Mouse (Mus musculus) limb, embryonic 13.5 days (tissue): ENCODE results near the gene Med27. TPM values are rescaled to one million over a fixed set of nuclear protein-coding genes. Genes with fewer than 3 reads are reported as not detected.

Source experiments
- ATAC-seq: fragments of 200-750 bp; cut with Nextera tagmentation; 2 replicates; pipeline ENCODE4 v1.8.0; 2017; ENCODE audit warnings: low read depth, moderate number of reproducible peaks, moderate TSS enrichment; ENCODE audit not compliant: low FRiP score
- H3K27ac ChIP-seq: fragments of 300-500 bp; sonication (generic); 2 replicates; pipeline ENCODE4 v1.5.1; 2015; ENCODE audit warnings: inconsistent platforms, mild to moderate bottlenecking, moderate library complexity
- H3K27me3 ChIP-seq: fragments of 300-500 bp; sonication (generic); 2 replicates; pipeline ENCODE4 v1.6.1; 2015; ENCODE audit warnings: mild to moderate bottlenecking, inconsistent platforms
- H3K36me3 ChIP-seq: fragments of 300-500 bp; sonication (generic); 2 replicates; pipeline ENCODE4 v1.6.1; 2015; ENCODE audit warnings: inconsistent platforms, mild to moderate bottlenecking, moderate library complexity
- H3K4me1 ChIP-seq: fragments of 300-500 bp; sonication (generic); 2 replicates; pipeline ENCODE4 v1.6.1; 2015; ENCODE audit warnings: inconsistent platforms
- H3K4me2 ChIP-seq: fragments of 300-500 bp; sonication (generic); replicated peaks from 2 replicates; pipeline ENCODE4 v1.6.1; 2015; ENCODE audit warnings: inconsistent platforms, mild to moderate bottlenecking, moderate library complexity
- H3K4me3 ChIP-seq: fragments of 300-500 bp; sonication (generic); 2 replicates; pipeline ENCODE4 v1.5.1; 2015; ENCODE audit warnings: moderate library complexity, mild to moderate bottlenecking, inconsistent platforms
- H3K9ac ChIP-seq: fragments of 300-500 bp; sonication (generic); 2 replicates; pipeline ENCODE4 v1.6.1; 2015; ENCODE audit warnings: mild to moderate bottlenecking, inconsistent platforms
- H3K9me3 ChIP-seq: fragments of 300-500 bp; sonication (generic); 2 replicates; pipeline ENCODE4 v1.6.1; 2016; ENCODE audit warnings: inconsistent platforms
- WGBS: fragments of 180-500 bp; shearing (Covaris S2); methylation state at CpG from one replicate; pipeline ENCODE4 v1.1.7; 2015; 5-methylcytosine and 5-hydroxymethylcytosine counted together
- polyA plus RNA-seq: library from polyadenylated mRNA; unstranded; fragments of >200 nt; fragmentation: Nextera tagmentation; extraction: Ambion mirVana; gene quantifications from 2 replicates; pipeline ENCODE4 v1.2.1, GENCODE M21; 2015

Gene Med27
- polyA plus RNA-seq, 1 experiment from 2014 or later, result 55.6 TPM

DNA sequence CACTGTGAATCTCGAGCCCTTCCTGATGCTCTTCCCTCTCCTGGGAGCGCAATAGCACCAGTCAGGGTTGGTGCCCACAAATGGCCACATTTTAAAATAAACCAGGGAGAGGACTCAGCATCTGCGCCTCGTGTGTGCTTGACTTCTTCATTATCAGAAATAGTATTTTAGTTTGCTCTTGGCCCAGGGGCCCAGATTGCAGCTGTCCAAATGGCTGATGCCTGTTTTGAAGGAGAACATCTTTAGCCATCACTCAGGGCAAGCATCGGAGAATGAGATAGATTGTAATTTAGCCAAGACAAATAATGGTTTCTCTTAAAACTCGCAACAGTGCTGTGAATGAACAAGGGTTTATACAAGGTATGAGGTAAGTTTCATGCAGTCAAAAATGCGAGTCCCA, 92.8 kb downstream of the Med27 start:
- no peak overlapping the region for H3K27ac ChIP-seq
- H3K36me3 ChIP-seq, result no peaks in the 10 kb centered on the region
- ATAC-seq, result no peak
- no peak overlapping the region for H3K4me3 ChIP-seq
- no peaks in the 10 kb centered on the region for H3K9me3 ChIP-seq
- H3K4me2 ChIP-seq, result no peak overlapping the region
- H3K4me1 ChIP-seq, result peaks cover 2% of the 10 kb centered on the region; the same call in 1 of the 2 replicates
- WGBS, result 73% methylated on average over 7 of the region's 7 CpGs
- H3K27me3 ChIP-seq, result no peaks in the 10 kb centered on the region
- no peak overlapping the region for H3K9ac ChIP-seq

- H3K27ac ChIP-seq, result no peak overlapping the region
- H3K36me3 ChIP-seq, result no peaks in the 10 kb centered on the region
- H3K4me2 ChIP-seq, result no peak overlapping the region
- no peak for ATAC-seq
- H3K9ac ChIP-seq, result no peak overlapping the region
- peaks cover 2% of the 10 kb centered on the region; the same call in 1 of the 2 replicates for H3K4me1 ChIP-seq
- H3K4me3 ChIP-seq, result no peak overlapping the region
- no peaks in the 10 kb centered on the region for H3K27me3 ChIP-seq
- WGBS, result 62% methylated on average over 7 of the region's 7 CpGs
- H3K9me3 ChIP-seq, result no peaks in the 10 kb centered on the region
Measured at GRCm38 (mm10) chr2:29439857-29440502, 93.4 kb downstream of the Med27 start.

DNA sequence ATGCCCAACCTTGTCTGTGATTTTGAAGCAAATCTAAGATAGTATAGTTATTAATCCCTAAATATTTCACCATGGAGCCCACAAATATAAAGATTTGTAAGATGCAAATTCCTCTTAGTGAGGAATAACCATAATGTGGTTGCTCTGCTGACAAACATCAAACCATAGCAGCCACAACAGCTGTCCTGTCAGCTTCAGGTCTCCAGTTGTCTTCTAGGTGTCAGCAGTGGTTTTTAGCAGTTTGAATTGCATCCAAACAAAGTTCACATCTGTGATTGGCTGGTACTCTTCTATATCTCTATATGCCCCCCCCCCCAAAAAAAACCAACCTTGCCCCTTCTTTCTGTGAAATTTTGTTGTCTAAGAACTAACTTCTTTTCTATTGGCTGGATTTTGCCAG, 95.7 kb downstream of the Med27 start:
- Histone ChIP-seq H3K9ac (no peak overlapping the region), H3K36me3 (no peaks in the 10 kb centered on the region)
- no peak for ATAC-seq

GRCm38 (mm10) chr2:29443626-29444217, 97.1 kb downstream of the Med27 start:
- 59% methylated on average over 2 of the region's 2 CpGs for WGBS
- no peak overlapping the region for H3K27ac ChIP-seq
- ATAC-seq, result no peak
- no peaks in the 10 kb centered on the region for H3K27me3 ChIP-seq
- H3K4me2 ChIP-seq, result no peak overlapping the region
- no peak overlapping the region for H3K4me3 ChIP-seq
- H3K9ac ChIP-seq, result no peak overlapping the region
- H3K36me3 ChIP-seq, result no peaks in the 10 kb centered on the region
- peaks cover 2% of the 10 kb centered on the region; the same call in 1 of the 2 replicates for H3K4me1 ChIP-seq
- H3K9me3 ChIP-seq, result no peaks in the 10 kb centered on the region

More for the DNA sequence above, 95.7 kb downstream of the Med27 start:
- Histone ChIP-seq H3K9me3 (no peaks in the 10 kb centered on the region), H3K4me1 (peaks cover 2% of the 10 kb centered on the region; the same call in 1 of the 2 replicates), H3K4me3 (no peak overlapping the region), H3K27ac (no peak overlapping the region), H3K27me3 (no peaks in the 10 kb centered on the region), H3K4me2 (no peak overlapping the region)

DNA sequence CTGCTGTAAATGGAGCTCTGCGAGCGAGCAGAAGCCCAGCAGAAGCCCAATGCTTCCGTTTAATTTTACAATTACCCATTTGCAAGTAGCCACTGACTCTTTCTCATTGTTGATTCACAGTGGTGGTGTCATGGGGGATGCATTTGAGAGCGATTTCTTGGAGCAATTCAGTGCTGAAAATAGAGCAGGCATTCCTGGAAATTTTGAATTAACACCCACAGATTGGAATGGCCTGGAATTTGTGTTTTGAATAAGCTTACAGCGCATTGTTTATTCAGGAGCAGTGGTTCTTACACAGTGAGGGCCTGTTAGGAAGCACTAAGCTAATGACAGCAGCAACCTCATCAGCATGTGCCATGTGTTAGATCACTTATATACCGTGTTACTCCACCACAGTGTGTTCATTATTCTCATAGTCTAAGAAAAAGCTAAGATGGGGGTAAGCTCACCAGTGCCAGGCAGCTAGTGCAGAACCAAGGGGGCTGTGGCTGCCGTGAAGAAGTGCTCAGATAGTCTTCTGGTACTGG, 101.9 kb downstream of the Med27 start:
- Histone ChIP-seq H3K36me3 (no peaks in the 10 kb centered on the region), H3K4me1 (peaks cover 8% of the 10 kb centered on the region), H3K4me2 (no peak overlapping the region), H3K4me3 (no peak overlapping the region), H3K9ac (no peak overlapping the region), H3K27ac (no peak overlapping the region), H3K9me3 (no peaks in the 10 kb centered on the region), H3K27me3 (no peaks in the 10 kb centered on the region)
- ATAC-seq, result no peak
- WGBS, result 70% methylated on average over 7 of the region's 7 CpGs

- H3K27ac ChIP-seq, result no peak overlapping the region
- 73% methylated on average over 14 of the region's 14 CpGs for WGBS
- no peaks in the 10 kb centered on the region for H3K36me3 ChIP-seq
- H3K4me2 ChIP-seq, result no peak overlapping the region
- H3K27me3 ChIP-seq, result no peaks in the 10 kb centered on the region
- no peak overlapping the region for H3K4me3 ChIP-seq
- ATAC-seq, result no peak
- no peaks in the 10 kb centered on the region for H3K9me3 ChIP-seq
- H3K9ac ChIP-seq, result no peak overlapping the region
- peaks cover 12% of the 10 kb centered on the region for H3K4me1 ChIP-seq
Measured at GRCm38 (mm10) chr2:29451368-29451999, 104.9 kb downstream of the Med27 start.

- no peaks in the 10 kb centered on the region for H3K27me3 ChIP-seq
- no peak overlapping the region for H3K4me2 ChIP-seq
- H3K4me3 ChIP-seq, result no peak overlapping the region
- no peak overlapping the region for H3K27ac ChIP-seq
- ATAC-seq, result no peak
- H3K9ac ChIP-seq, result no peak overlapping the region
- H3K36me3 ChIP-seq, result no peaks in the 10 kb centered on the region
- WGBS, result 72% methylated on average over 4 of the region's 4 CpGs
- peaks cover 12% of the 10 kb centered on the region for H3K4me1 ChIP-seq
- H3K9me3 ChIP-seq, result no peaks in the 10 kb centered on the region
Measured at GRCm38 (mm10) chr2:29453376-29453775, 106.8 kb downstream of the Med27 start.

DNA sequence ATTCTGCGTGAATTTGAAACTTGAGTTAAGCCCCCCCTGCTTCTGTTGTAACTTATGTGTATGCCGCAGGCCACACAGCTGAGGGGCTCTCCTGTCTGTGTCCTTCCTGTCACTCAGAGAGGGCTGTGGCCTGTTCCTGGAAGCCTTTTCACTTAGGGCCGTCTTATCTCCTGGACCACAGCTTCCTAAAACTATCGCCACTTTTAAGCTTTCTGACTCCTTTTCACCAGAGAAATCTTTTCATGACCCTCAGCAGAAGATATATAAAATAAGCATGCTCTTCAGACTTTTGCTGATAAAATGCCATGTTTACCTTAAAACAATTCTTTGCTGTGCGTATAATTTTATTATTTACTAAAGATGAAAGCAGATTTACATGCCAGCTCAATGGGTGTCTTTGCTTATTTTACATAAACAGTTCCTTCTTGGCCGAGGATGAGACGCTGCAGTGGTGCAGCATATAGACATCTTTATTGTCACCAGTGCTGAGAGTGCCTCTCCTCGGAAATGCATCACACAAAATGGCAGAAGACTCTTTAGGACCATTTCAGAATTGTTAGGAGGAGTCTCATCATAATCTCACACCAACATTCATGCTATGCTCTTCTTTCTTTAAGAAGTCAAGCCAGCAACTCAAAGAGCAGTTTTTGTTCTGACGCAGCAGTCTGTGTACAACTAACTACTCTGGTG, 110.2 kb downstream of the Med27 start:
- H3K4me2 ChIP-seq, result no peak overlapping the region
- H3K36me3 ChIP-seq, result no peaks in the 10 kb centered on the region
- H3K9ac ChIP-seq, result no peak overlapping the region
- no peak for ATAC-seq
- H3K27me3 ChIP-seq, result no peaks in the 10 kb centered on the region
- no peak overlapping the region for H3K4me3 ChIP-seq
- 77% methylated on average over 9 of the region's 9 CpGs for WGBS
- peaks cover 8% of the 10 kb centered on the region for H3K4me1 ChIP-seq
- no peaks in the 10 kb centered on the region for H3K9me3 ChIP-seq
- H3K27ac ChIP-seq, result no peak overlapping the region

DNA sequence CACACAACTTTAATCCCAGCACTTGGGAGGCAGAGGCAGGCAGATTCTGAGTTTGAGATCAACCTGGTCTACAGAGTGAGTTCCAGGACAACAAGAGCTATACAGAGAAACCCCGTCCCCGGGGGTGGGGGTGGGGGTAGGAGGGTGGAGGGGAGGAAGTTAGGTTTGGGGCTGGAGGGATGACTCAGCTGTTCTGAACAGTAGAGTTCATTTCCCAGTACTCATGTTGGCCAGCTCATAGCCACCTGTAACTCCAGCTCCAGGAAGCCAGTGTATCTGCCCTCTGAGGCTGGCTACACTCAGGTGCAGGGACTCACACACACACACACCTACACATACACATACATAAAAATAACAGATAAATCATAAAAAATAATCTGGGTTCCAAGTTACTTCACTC, 111.1 kb downstream of the Med27 start:
- Histone ChIP-seq H3K4me3 (no peak overlapping the region), H3K4me2 (no peak overlapping the region), H3K9me3 (no peaks in the 10 kb centered on the region), H3K4me1 (peaks cover 4% of the 10 kb centered on the region; the same call in 1 of the 2 replicates), H3K27me3 (no peaks in the 10 kb centered on the region), H3K9ac (no peak overlapping the region), H3K36me3 (no peaks in the 10 kb centered on the region), H3K27ac (no peak overlapping the region)
- 73% methylated on average over 2 of the region's 2 CpGs for WGBS
- ATAC-seq, result no peak

DNA sequence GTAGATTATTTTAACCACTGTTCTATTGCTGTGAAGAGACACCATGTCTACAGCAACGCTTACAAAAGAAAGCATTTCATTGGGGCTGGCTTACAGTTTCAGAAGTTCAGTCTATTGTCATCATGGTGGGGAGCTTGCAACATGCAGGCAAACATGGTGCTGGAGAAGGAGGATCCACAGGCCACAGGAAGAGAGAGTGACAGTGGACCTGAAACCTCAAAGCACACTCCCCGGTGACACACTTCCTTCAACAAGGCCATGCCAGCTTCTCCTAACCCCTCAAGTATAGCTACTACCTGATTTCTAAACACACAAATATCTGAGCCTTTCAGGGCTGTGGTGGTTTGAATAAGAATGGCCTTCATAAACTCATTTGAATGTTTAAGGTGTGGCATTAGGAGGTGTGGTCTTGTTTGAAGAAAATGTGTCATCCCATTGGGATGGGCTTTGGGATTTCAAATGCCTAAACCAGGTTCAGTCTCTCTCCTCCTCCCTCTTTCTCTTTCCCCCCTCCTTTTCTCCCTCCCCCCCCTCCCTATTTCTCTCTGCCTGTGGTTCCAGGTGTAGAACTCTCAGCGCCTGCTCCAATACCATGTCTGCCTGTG, 111.8 kb downstream of the Med27 start:
- Histone ChIP-seq H3K9ac (no peak overlapping the region), H3K4me3 (no peak overlapping the region), H3K27me3 (no peaks in the 10 kb centered on the region), H3K4me1 (peaks cover 4% of the 10 kb centered on the region; the same call in 1 of the 2 replicates), H3K4me2 (no peak overlapping the region), H3K36me3 (no peaks in the 10 kb centered on the region), H3K9me3 (no peaks in the 10 kb centered on the region), H3K27ac (no peak overlapping the region)
- 91% methylated on average over 3 of the region's 3 CpGs for whole genome bisulfite sequencing
- ATAC-seq, result no peak

DNA sequence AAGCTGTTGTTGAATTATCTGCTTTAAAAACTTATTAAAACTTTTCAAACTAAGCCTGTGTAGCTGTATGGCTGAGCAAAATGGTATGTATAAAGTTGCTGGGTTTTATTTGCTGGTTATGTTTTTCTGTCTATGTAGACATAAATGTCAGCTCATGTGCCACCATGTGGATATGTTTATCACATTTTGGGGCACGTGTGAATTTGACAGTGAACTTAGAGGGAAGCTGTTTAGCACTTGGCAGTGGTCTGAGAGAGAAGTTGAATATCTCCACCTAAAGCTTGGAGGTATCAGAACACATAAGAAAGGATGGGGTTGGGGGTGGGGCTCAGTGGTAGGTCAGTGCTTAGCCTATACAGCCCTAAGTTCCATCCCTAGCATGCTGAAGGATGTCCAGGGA, 113.0 kb downstream of the Med27 start:
- no peaks in the 10 kb centered on the region for H3K36me3 ChIP-seq
- no peak for ATAC-seq
- no peaks in the 10 kb centered on the region for H3K9me3 ChIP-seq
- H3K27me3 ChIP-seq, result no peaks in the 10 kb centered on the region
- H3K4me1 ChIP-seq, result peaks cover 4% of the 10 kb centered on the region; the same call in 1 of the 2 replicates
- no peak overlapping the region for H3K9ac ChIP-seq
- no peak overlapping the region for H3K4me2 ChIP-seq
- no peak overlapping the region for H3K27ac ChIP-seq
- WGBS, result 50% methylated on average over 1 of the region's 1 CpGs
- H3K4me3 ChIP-seq, result no peak overlapping the region

DNA sequence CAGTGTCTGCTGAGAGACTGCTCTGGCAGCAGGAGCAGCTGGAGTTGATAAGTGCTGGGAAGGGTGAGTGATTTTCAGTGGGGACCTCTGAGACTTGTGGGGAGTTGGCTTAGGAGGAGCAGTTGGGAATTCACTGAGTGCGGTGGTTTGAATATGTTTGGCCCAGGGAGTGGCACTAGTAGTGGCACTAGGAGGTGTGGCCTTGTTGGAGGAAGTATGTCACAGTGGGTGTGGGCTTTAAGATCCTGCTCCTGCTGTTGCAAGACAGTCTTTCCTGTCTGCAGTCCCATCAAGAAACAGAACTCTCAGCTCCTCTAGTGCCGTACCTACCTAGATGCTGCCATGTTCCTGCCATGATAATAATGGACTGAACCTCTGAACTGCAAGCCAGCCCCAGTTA, 115.2 kb downstream of the Med27 start:
- Histone ChIP-seq H3K4me2 (no peak overlapping the region), H3K27ac (no peak overlapping the region), H3K4me1 (peaks cover 11% of the 10 kb centered on the region), H3K4me3 (no peak overlapping the region), H3K27me3 (no peaks in the 10 kb centered on the region), H3K9me3 (no peaks in the 10 kb centered on the region), H3K36me3 (no peaks in the 10 kb centered on the region), H3K9ac (no peak overlapping the region)
- no peak for ATAC-seq
- WGBS, result 91% methylated on average over 2 of the region's 2 CpGs
